In the genomic region with DNA sequence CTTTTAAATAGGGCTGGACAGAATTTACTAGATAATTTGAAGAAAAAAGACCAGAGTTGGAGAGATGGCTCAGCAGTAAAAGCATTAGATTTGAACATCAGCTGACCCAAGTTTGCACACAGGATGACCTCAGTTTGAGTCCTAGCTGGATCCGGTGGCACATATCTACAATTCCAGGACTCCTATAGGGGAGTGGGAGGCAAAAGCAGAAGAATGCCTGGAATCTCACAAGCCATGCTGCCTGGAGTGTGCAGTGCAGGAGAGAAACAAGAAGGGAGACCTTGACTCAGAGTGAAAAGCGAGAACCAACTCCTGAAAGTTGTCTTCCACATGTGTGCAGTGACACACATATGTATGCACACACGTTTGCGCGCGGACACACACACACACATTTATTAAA, we compare ENCODE assay signal across 9 mouse cellular contexts. TPM values are rescaled to one million over a fixed set of nuclear protein-coding genes. Genes with fewer than 3 reads are reported as not detected.
"Had no signal": no experiment of that assay in that cellular context is flagged by ENCODE, and none has a peak within 500 bp of the region (broad histone marks: within the 10 kb centered on the region; RNA-seq: fewer than 3 reads in every experiment).

No protein-coding gene starts in this region.

- H3K9ac ChIP-seq: limb, embryonic 13.5 days; liver, embryonic 14.5 days; midbrain, embryonic 13.5 days; stomach, embryonic 15.5 days had no signal

- ATAC-seq: midbrain, embryonic 13.5 days had no signal

- H3K4me2 ChIP-seq: limb, embryonic 13.5 days; midbrain, embryonic 13.5 days; stomach, embryonic 15.5 days had no signal

- H3K27ac ChIP-seq: limb, embryonic 13.5 days; liver, embryonic 14.5 days; midbrain, embryonic 13.5 days; stomach, embryonic 15.5 days had no signal

- H3K36me3 ChIP-seq: limb, embryonic 13.5 days; midbrain, embryonic 13.5 days; stomach, embryonic 15.5 days had no signal

- H3K27me3 ChIP-seq: limb, embryonic 13.5 days; midbrain, embryonic 13.5 days; stomach, embryonic 15.5 days had no signal

- H3K4me1 ChIP-seq: midbrain, embryonic 13.5 days; stomach, embryonic 15.5 days had no signal

- H3K9me3 ChIP-seq: limb, embryonic 13.5 days; midbrain, embryonic 13.5 days; stomach, embryonic 15.5 days had no signal

- DNase-seq: kidney, postnatal 14 days; left cerebral cortex, postnatal 4 days; lung, adult 18-20 months; right cerebral cortex, postnatal 14 days; thymus, postnatal 4 days had no signal

- H3K4me3 ChIP-seq: limb, embryonic 13.5 days; midbrain, embryonic 13.5 days; stomach, embryonic 15.5 days had no signal

RNA-seq across cellular contexts. Expression of gene Kbtbd12, which starts 45.4 kb away (rescaled TPM):
- polyA plus RNA-seq: midbrain, embryonic 13.5 days had no signal
